Mouse (Mus musculus) ES-Bruce4 (cell line): ENCODE measurements at regions not wholly inside any gene's neighbourhood (a gene's known extent, or its start where the extent isn't known, plus 50 kb on each side); places are given as distances from the start of the nearest gene placed in this dataset.

Experiments
- H3K27ac ChIP-seq: 2 replicates; pipeline ENCODE4 v1.5.1; 2012; ENCODE audit warnings: low read length, inconsistent platforms; ENCODE audit not compliant: insufficient read depth
- H3K27me3 ChIP-seq: 2 replicates; pipeline ENCODE4 v1.6.1; 2012; ENCODE audit warnings: mild to moderate bottlenecking, low read length, inconsistent platforms; ENCODE audit not compliant: control insufficient read depth, poor library complexity, insufficient read depth, severe bottlenecking
- H3K36me3 ChIP-seq: 2 replicates; pipeline ENCODE4 v1.6.1; 2012; ENCODE audit warnings: inconsistent platforms, mild to moderate bottlenecking, low read length, moderate library complexity; ENCODE audit not compliant: control insufficient read depth, poor library complexity, insufficient read depth, severe bottlenecking
- H3K4me1 ChIP-seq: one replicate; pipeline ENCODE4 v1.8.1; 2011; ENCODE audit warnings: low read length; ENCODE audit not compliant: control insufficient read depth, insufficient read depth
- H3K4me3 ChIP-seq: 2 replicates; pipeline ENCODE4 v1.5.1; 2011; ENCODE audit warnings: low read depth, mild to moderate bottlenecking, low read length
- H3K9ac ChIP-seq: 2 replicates; pipeline ENCODE4 v1.6.1; 2012; ENCODE audit warnings: low read depth, mild to moderate bottlenecking, inconsistent platforms; ENCODE audit not compliant: poor library complexity, severe bottlenecking
- H3K9me3 ChIP-seq: replicated peaks from 2 replicates; pipeline ENCODE4 v1.6.1; 2012; ENCODE audit warnings: mild to moderate bottlenecking, low read length, inconsistent platforms; ENCODE audit not compliant: control insufficient read depth, poor library complexity, insufficient read depth, severe bottlenecking
- CTCF ChIP-seq: IDR thresholded peaks from one replicate; pipeline ENCODE4 v1.8.1; 2011; ENCODE audit warnings: low read depth, low read length
- EP300 ChIP-seq: IDR thresholded peaks from 2 replicates; pipeline ENCODE4 v1.6.1; 2011; ENCODE audit warnings: low read depth, low read length; ENCODE audit not compliant: insufficient read depth
- POLR2A ChIP-seq: IDR thresholded peaks from one replicate; pipeline ENCODE4 v1.8.1; 2011; ENCODE audit warnings: low read length; ENCODE audit not compliant: insufficient read depth

- H3K27ac ChIP-seq: no peak overlapping the region
- H3K4me1 ChIP-seq: no peaks in the 10 kb centered on the region
- H3K36me3 ChIP-seq: no peaks in the 10 kb centered on the region
- no peaks in the 10 kb centered on the region; the same call in 1 of the 2 replicates for H3K27me3 ChIP-seq
- H3K4me3 ChIP-seq: no peak overlapping the region
- no peak overlapping the region for H3K9ac ChIP-seq
- no peak for TF ChIP-seq EP300
- TF ChIP-seq CTCF: no peak
- no peak for TF ChIP-seq POLR2A
- no peaks in the 10 kb centered on the region for H3K9me3 ChIP-seq
These were observed 219.6 kb downstream of the Gm4791 start for GRCm38 (mm10) chr9:47218101-47218500.

- H3K27ac ChIP-seq: no peak overlapping the region
- H3K36me3 ChIP-seq: no peaks in the 10 kb centered on the region
- no peak overlapping the region for H3K9ac ChIP-seq
- H3K9me3 ChIP-seq: no peaks in the 10 kb centered on the region
- no peak overlapping the region for H3K4me3 ChIP-seq
- TF ChIP-seq CTCF: no peak
- TF ChIP-seq EP300: no peak
- TF ChIP-seq POLR2A: no peak
- H3K27me3 ChIP-seq: no peaks in the 10 kb centered on the region
- no peaks in the 10 kb centered on the region for H3K4me1 ChIP-seq
These were observed 225.0 kb downstream of the Gm4791 start for GRCm38 (mm10) chr9:47223536-47223935.

GRCm38 (mm10) chr9:47224249-47224648 is 225.7 kb downstream of the Gm4791 start:
- Histone ChIP-seq H3K27ac (no peak overlapping the region), H3K4me3 (no peak overlapping the region), H3K9ac (no peak overlapping the region), H3K4me1 (no peaks in the 10 kb centered on the region), H3K9me3 (no peaks in the 10 kb centered on the region), H3K27me3 (no peaks in the 10 kb centered on the region), H3K36me3 (no peaks in the 10 kb centered on the region)
- TF ChIP-seq CTCF (no peak), POLR2A (no peak), EP300 (no peak)

GRCm38 (mm10) chr9:47226476-47227271 is 228.1 kb downstream of the Gm4791 start:
- no peaks in the 10 kb centered on the region for H3K4me1 ChIP-seq
- no peak overlapping the region for H3K4me3 ChIP-seq
- no peak overlapping the region for H3K27ac ChIP-seq
- H3K36me3 ChIP-seq: no peaks in the 10 kb centered on the region
- no peak overlapping the region for H3K9ac ChIP-seq
- H3K9me3 ChIP-seq: no peaks in the 10 kb centered on the region
- no peaks in the 10 kb centered on the region; the same call in 1 of the 2 replicates for H3K27me3 ChIP-seq
- TF ChIP-seq EP300: no peak
- TF ChIP-seq POLR2A: no peak

- no peaks in the 10 kb centered on the region for H3K9me3 ChIP-seq
- H3K27ac ChIP-seq: no peak overlapping the region
- TF ChIP-seq POLR2A (no peak), EP300 (no peak), CTCF (no peak)
- H3K36me3 ChIP-seq: no peaks in the 10 kb centered on the region
- H3K27me3 ChIP-seq: no peaks in the 10 kb centered on the region; the same call in 1 of the 2 replicates
- H3K4me1 ChIP-seq: no peaks in the 10 kb centered on the region
- no peak overlapping the region for H3K9ac ChIP-seq
- H3K4me3 ChIP-seq: no peak overlapping the region
These were observed 228.8 kb downstream of the Gm4791 start for GRCm38 (mm10) chr9:47227298-47227697.

- Histone ChIP-seq H3K4me1 (no peaks in the 10 kb centered on the region), H3K36me3 (no peaks in the 10 kb centered on the region), H3K27ac (no peak overlapping the region), H3K9ac (no peak overlapping the region), H3K4me3 (no peak overlapping the region), H3K9me3 (no peaks in the 10 kb centered on the region), H3K27me3 (no peaks in the 10 kb centered on the region; the same call in 1 of the 2 replicates)
- TF ChIP-seq CTCF: no peak
- no peak for TF ChIP-seq EP300
- no peak for TF ChIP-seq POLR2A
These were observed 230.2 kb downstream of the Gm4791 start for GRCm38 (mm10) chr9:47228736-47229135.
